Mouse (Mus musculus) liver, embryonic 14.5 days (tissue): ENCODE results near the gene Tspan31. TPM values are rescaled to one million over a fixed set of nuclear protein-coding genes. Genes with fewer than 3 reads are reported as not detected.

Source experiments
- ATAC-seq: fragments of 200-750 bp; cut with Nextera tagmentation; 2 replicates; pipeline ENCODE4 v1.8.0; 2017; ENCODE audit warnings: moderate number of reproducible peaks, mild to moderate bottlenecking, moderate library complexity; ENCODE audit not compliant: insufficient read depth
- DNase-seq, 3 experiments: peaks; one replicate each; pipeline ENCODE4 v3.0.0-alpha.2; 2012 to 2013; ENCODE audit warnings: low read depth in 3 of 3, low spot score in 3 of 3
- H3K27ac ChIP-seq: fragments of 300-500 bp; sonication (generic); 2 replicates; pipeline ENCODE4 v1.5.1; 2014; ENCODE audit warnings: moderate library complexity, mild to moderate bottlenecking, control low read depth, inconsistent platforms
- H3K27me3 ChIP-seq: fragments of 300-500 bp; sonication (generic); 2 replicates; pipeline ENCODE4 v1.6.1; 2014; ENCODE audit warnings: mild to moderate bottlenecking, low read length, moderate library complexity; ENCODE audit not compliant: control insufficient read depth, insufficient read depth
- H3K36me3 ChIP-seq: fragments of 300-500 bp; sonication (generic); replicated peaks from 2 replicates; pipeline ENCODE4 v1.6.1; 2014; ENCODE audit warnings: low read depth; ENCODE audit not compliant: control insufficient read depth, insufficient read depth
- H3K4me1 ChIP-seq, 2 experiments: fragments of 200-500 bp in 1 of 2; fragments of 300-500 bp in 1 of 2; sonication (generic) in 1 of 2; replicated peaks; 2 replicates each; pipeline ENCODE4 v1.6.1; 2012 to 2014; ENCODE audit warnings: antibody characterized with exemption in 1 of 2, inconsistent platforms in 1 of 2, low read length in 1 of 2; ENCODE audit not compliant: control insufficient read depth in 2 of 2, insufficient read depth in 2 of 2
- H3K4me2 ChIP-seq: fragments of 300-500 bp; sonication (generic); 2 replicates; pipeline ENCODE4 v1.6.1; 2014; ENCODE audit warnings: low read depth, mild to moderate bottlenecking, control low read depth, moderate library complexity
- H3K4me3 ChIP-seq, 2 experiments: fragments of 200-500 bp in 1 of 2; fragments of 300-500 bp in 1 of 2; sonication (generic) in 1 of 2; 2 replicates each; pipeline ENCODE4 v1.5.1; 2012 to 2014; ENCODE audit warnings: low read depth in 2 of 2, low read length in 2 of 2, mild to moderate bottlenecking in 2 of 2, control low read depth in 1 of 2, inconsistent platforms in 1 of 2, moderate library complexity in 1 of 2; ENCODE audit not compliant: insufficient read depth in 1 of 2
- H3K9ac ChIP-seq: fragments of 300-500 bp; sonication (generic); replicated peaks from 2 replicates; pipeline ENCODE4 v1.6.1; 2014; ENCODE audit warnings: mild to moderate bottlenecking, control low read depth, moderate library complexity
- H3K9me3 ChIP-seq: fragments of 300-500 bp; sonication (generic); 2 replicates; pipeline ENCODE4 v1.6.1; 2016; ENCODE audit warnings: low read length, mixed read lengths; ENCODE audit not compliant: control insufficient read depth
- CTCF ChIP-seq: IDR thresholded peaks from 2 replicates; pipeline ENCODE4 v1.5.1; 2016; ENCODE audit warnings: antibody characterized with exemption, low read depth, control low read depth
- EP300 ChIP-seq: IDR thresholded peaks from 2 replicates; pipeline ENCODE4 v1.6.1; 2016; ENCODE audit warnings: antibody characterized with exemption, low read depth
- WGBS: fragments of 180-500 bp; shearing (Covaris S2); extraction: QIAGEN DNeasy Blood & Tissue Kit; methylation state at CpG from one replicate; pipeline ENCODE4 v1.1.7; 2014; ENCODE audit not compliant: insufficient replicate concordance; 5-methylcytosine and 5-hydroxymethylcytosine counted together
- polyA plus RNA-seq, 2 experiments: library from polyadenylated mRNA; depleted of rRNA in 1 of 2; stranded (reverse) in 1 of 2; unstranded in 1 of 2; fragments of >200 nt; fragmentation: Nextera tagmentation in 1 of 2; extraction: Ambion mirVana in 1 of 2; gene quantifications; 2 replicates each; pipeline versions ENCODE4 v1.2.1 to v1.2.3; 2012 to 2014

Gene Tspan31
- polyA plus RNA-seq, 2 experiments: 18.9 to 35.8 TPM

DNA sequence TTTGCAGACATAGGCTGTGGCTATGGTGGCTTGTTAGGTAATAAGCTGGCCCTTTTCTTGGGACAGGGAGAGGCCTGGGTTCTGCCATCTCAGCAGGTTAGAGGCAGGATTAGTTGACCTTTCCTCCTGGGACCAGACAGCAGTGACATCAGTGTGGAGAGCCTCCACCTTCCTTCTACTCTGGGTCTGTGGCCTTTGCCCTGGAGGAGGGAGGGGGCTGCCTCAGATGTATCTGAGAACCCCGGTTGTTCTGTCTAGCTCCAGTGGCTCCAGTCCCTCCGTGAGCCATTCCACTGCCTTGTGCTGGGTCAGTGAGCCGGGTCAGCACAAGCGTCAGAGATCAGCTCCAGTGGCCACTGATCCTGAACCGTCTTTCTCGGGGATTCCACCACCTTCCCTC lies 26.9 kb downstream of the Tspan31 start:
- H3K27me3 ChIP-seq: peaks cover 26% of the 10 kb centered on the region
- no peaks in the 10 kb centered on the region; the same call in 1 of the 2 replicates for H3K36me3 ChIP-seq
- H3K4me1 ChIP-seq: peaks cover 0 to 7% of the 10 kb centered on the region in 2 experiments; a peak in 3 of 4 replicates
- no peak overlapping the region for H3K4me3 ChIP-seq
- no peak overlapping the region for H3K27ac ChIP-seq
- DNase-seq: no peak
- 83% methylated on average over 6 of the region's 6 CpGs for WGBS
- no peak overlapping the region for H3K9ac ChIP-seq
- no peak for ATAC-seq
- H3K9me3 ChIP-seq: no peaks in the 10 kb centered on the region
- no peak overlapping the region for H3K4me2 ChIP-seq
- no peak for TF ChIP-seq CTCF
- no peak for TF ChIP-seq EP300

DNA sequence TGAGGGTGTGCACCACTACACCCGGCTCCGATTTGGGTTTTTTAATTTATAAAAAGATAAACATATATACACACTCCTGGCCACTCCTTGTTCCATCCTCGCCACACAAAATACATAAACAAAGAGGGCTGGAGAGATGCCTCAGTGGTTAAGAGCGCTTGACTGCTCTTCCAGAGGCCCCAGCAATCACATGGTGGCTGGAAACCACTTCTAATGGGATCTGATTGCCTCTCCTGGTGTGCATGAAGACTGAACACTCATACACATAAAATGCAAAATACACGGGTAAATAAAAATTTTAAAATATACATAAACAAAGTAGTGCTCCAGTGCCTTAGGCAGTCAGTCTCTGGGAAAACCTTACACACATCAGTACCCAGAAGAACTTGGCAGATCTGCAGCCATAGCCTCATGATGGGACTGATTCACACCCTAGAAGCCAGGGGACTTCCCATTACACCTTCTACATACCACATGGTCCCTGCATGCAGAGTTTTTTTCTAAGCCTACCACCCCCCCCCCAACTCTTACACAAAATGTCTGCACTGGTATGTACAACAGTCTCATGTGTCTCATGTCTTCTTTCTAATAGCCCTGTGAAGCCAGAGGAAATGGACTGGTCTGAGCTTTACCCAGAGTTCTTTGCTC lies 27.5 kb downstream of the Tspan31 start:
- Histone ChIP-seq H3K4me3 (peak overlapping the region; percentile 60 to 66), H3K9me3 (no peaks in the 10 kb centered on the region), H3K9ac (peak overlapping the region; percentile 14), H3K27me3 (peaks cover 20% of the 10 kb centered on the region), H3K4me2 (peak overlapping the region; percentile 89), H3K36me3 (no peaks in the 10 kb centered on the region; the same call in 1 of the 2 replicates), H3K4me1 (peaks cover 0 to 7% of the 10 kb centered on the region in 2 experiments; a peak in 3 of 4 replicates), H3K27ac (no peak overlapping the region)
- no peak for DNase-seq
- no peak for TF ChIP-seq CTCF
- TF ChIP-seq EP300: no peak
- no peak for ATAC-seq
- WGBS: 9% methylated on average over 5 of the region's 5 CpGs

DNA sequence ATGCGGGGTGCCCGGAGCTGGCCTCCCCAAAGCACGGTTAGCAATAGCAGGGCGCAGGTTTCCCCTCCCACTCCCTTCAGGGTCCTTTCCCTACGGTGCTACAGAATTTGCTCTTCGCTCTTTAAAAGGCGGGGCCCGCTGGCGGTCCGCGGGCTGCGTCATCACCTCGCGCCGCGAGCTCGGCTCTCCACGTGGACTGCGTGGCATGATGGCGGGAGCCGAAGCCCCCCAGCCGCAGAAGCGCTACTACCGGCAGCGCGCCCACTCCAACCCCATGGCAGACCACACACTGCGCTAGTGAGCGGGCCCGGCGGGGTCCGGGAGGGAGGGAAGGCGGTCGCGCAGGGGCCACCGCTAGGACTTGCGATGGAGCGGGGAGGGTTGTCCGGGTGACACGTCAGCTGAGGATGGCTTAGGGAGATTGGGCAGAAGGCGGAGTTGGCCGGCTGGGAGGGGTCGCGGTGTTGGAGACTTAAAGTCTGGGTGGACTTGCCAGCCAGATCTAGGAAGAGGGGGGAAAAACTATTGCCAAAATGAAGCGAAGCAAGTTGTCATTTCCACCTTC lies 28.2 kb downstream of the Tspan31 start:
- peak overlapping the region; percentile 60 to 66 for H3K4me3 ChIP-seq
- no peak overlapping the region for H3K27ac ChIP-seq
- TF ChIP-seq CTCF (no peak), EP300 (no peak)
- DNase-seq (peak; percentile 54 to 60 (median 54)), ATAC-seq (peak; percentile 82)
- peaks cover 20% of the 10 kb centered on the region for H3K27me3 ChIP-seq
- under 1% methylated on average over 44 of the region's 44 CpGs for WGBS
- H3K9ac ChIP-seq: peak overlapping the region; percentile 50
- no peaks in the 10 kb centered on the region for H3K9me3 ChIP-seq
- no peaks in the 10 kb centered on the region; the same call in 1 of the 2 replicates for H3K36me3 ChIP-seq
- H3K4me2 ChIP-seq: peak overlapping the region; percentile 89
- peaks cover 0 to 7% of the 10 kb centered on the region in 2 experiments; a peak in 3 of 4 replicates for H3K4me1 ChIP-seq

DNA sequence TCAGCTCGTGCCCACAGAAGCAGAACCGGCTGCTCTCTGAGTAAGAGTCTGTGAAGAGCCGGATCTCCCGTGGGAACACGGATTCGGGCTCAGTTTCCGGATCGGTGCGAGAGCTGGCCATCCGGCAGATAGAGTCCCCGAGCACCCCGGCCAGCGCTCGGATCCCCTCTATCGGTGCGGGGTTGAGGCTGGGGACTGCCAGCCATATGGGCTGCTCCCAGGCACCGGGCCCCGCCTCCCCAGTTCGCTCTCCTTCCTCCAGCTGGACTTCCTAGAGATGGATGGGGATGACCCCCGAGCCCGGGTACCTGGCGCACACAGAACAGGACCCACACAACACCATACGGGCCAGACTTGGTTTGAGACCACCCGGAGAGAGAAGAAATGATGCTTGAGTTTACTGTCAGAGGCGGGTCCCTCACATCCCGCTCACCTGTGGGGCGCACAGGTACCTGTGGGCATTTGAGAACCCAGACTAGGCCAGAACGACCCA lies 28.7 kb downstream of the Tspan31 start, which contains the start of the genes Mettl1 and Eef1akmt3:
TSS of gene Mettl1 (plus strand) at position 141 of the 493 bp plus-strand sequence.
TSS of gene Eef1akmt3 (minus strand) at position 240 of the 493 bp plus-strand sequence.
- H3K27me3 ChIP-seq: peaks cover 20% of the 10 kb centered on the region
- no peaks in the 10 kb centered on the region; the same call in 1 of the 2 replicates for H3K36me3 ChIP-seq
- TF ChIP-seq CTCF (no peak), EP300 (no peak)
- H3K4me2 ChIP-seq: peak within 1 kb of the TSS; percentile 89
- ATAC-seq (peak; percentile 25), DNase-seq (no peak)
- no peak within 1 kb of the TSS for H3K27ac ChIP-seq
- 0% methylated on average over 28 of the region's 28 CpGs for WGBS
- H3K9me3 ChIP-seq: no peaks in the 10 kb centered on the region
- peak within 1 kb of the TSS; percentile 50 for H3K9ac ChIP-seq
- H3K4me3 ChIP-seq: peak within 1 kb of the TSS; percentile 60 to 66
- peaks cover 0 to 7% of the 10 kb centered on the region in 2 experiments; a peak in 3 of 4 replicates for H3K4me1 ChIP-seq

DNA sequence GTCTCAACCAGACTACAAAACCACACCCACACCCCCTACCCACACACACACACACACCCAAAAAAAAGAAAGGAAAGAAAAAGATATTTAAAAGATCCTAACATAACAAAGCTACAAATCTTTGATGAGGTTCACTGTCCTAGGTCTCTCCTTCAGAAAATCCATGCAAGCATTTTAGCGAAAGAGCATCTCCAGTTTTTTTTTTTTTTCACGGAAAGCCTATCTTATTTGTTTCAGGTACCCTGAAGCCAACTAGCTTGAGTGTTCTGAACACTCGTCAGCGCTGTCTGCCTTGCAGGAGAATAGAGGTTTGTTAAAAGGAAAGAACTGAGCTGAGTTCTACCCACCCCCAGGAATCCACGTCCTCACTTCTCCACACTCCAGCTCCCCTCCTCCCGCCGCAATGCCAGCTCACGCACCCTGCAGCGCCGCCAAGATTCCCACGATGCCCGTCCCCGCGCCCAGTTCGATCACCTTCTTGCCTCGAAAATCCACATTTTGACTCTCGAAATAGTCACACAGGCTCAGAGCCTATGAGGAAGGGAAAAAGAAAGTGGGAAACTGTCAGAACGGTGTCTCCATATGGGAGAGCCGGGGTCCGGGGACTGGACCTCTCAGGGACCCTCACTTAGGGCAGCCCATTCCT lies 29.4 kb downstream of the Tspan31 start:
- Histone ChIP-seq H3K9ac (peak overlapping the region; percentile 50), H3K27ac (no peak overlapping the region), H3K9me3 (no peaks in the 10 kb centered on the region), H3K27me3 (peaks cover 20% of the 10 kb centered on the region), H3K4me1 (peaks cover 0 to 7% of the 10 kb centered on the region in 2 experiments; a peak in 3 of 4 replicates), H3K4me3 (peak overlapping the region; percentile 60 to 66), H3K36me3 (no peaks in the 10 kb centered on the region; the same call in 1 of the 2 replicates), H3K4me2 (peak overlapping the region; percentile 89)
- DNase-seq: no peak
- 3% methylated on average over 20 of the region's 20 CpGs for WGBS
- TF ChIP-seq CTCF: no peak
- TF ChIP-seq EP300: no peak
- no peak for ATAC-seq
